Mouse (Mus musculus) layer of hippocampus, adult 6 months (tissue): ENCODE measurements around the gene Olfr1416. TPM values are rescaled to one million over a fixed set of nuclear protein-coding genes. Genes with fewer than 3 reads are reported as not detected.
A peak's percentile ranks its signal among the peaks of the same experiment; 100 is the strongest.

Source experiments
- long read RNA-seq, 2 experiments: library from polyadenylated mRNA; unstranded; transcript quantifications; one replicate each; pipeline ENCODE4 v2.0.0; 2019 to 2020
- microRNA-seq: library from miRNA; unstranded; fragments of <30 nt; microRNA quantifications from one replicate; pipeline ENCODE4 v1.2.0, GENCODE M21; 2020
- polyA plus RNA-seq: library from polyadenylated mRNA; unstranded; fragments of <200 nt; fragmentation: Nextera tagmentation; gene quantifications from 2 replicates; pipeline ENCODE4 v1.2.3, GENCODE M21; 2021

Gene Olfr1416
- polyA plus RNA-seq: not detected in 2 replicates
- long read RNA-seq, experiment 1: 0 reads
- long read RNA-seq, experiment 2: 0 reads

DNA sequence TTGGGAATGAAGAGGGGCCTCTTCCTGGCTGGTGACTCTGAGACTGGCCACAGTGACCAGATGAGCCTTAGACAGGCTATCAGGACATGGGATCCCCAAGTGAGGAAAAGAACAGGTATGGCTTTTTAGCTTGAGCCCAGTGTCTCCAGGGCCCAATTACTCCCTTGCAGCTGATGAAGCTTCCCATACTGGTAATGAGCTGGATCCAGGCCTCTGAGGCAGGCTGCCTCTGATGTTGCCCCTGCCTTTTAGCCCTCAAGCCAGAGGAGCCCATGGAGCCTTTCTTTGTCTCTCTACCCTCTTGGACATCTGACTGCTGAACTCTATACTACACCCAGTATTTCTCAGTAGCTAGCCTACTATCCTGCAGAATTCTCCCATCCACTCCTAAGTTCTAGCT lies at the start of gene Olfr1416:
Gene Olfr1416, minus strand, starts transcription at position 101 of the 400 bp plus-strand sequence.

DNA sequence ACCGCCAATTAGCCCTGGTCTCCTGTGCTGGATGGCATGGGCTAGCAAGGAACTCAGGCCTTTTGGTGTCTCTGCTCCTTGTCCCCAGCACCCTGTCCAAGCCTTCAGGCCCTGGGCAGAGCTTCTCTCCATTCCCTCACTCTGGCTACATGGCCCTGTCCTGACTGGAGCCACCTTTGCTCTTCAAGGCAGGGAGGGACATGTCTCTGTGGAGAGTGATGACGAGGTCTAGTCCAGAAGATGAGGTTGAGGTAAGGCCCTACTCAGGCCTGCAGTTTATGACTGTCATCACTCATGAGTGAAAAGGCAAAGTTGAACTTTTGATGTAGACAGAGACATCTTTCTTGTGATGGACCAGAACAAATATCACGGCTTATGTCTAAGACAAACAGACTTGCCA lies 33.6 kb upstream of the Olfr1416 start, which contains the start of gene Olfr1414:
Gene Olfr1414, minus strand, starts transcription at position 101 of the 400 bp plus-strand sequence.

DNA sequence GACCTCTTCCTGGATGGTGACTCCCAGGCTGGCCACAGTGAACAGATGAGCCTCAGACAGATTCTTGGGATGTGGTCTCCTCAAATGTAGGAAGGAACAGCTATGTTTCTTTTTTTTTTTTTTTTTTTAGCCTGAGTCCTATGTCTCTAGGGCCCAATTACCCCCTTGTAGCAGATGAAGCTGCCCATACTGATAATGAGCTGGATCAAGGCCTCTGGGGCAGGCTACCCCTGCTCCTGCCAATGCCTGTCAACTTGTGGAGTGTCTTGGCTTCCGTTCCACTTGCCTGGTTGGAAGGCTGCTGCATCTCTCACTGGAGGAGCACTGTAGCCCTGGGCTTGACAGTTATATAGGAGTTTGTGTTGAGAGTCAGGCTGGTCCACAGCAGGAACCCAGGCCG lies 11.1 kb upstream of the Olfr1416 start, which contains the start of gene Olfr1415:
Gene Olfr1415, minus strand, starts transcription at position 101 of the 400 bp plus-strand sequence.

DNA sequence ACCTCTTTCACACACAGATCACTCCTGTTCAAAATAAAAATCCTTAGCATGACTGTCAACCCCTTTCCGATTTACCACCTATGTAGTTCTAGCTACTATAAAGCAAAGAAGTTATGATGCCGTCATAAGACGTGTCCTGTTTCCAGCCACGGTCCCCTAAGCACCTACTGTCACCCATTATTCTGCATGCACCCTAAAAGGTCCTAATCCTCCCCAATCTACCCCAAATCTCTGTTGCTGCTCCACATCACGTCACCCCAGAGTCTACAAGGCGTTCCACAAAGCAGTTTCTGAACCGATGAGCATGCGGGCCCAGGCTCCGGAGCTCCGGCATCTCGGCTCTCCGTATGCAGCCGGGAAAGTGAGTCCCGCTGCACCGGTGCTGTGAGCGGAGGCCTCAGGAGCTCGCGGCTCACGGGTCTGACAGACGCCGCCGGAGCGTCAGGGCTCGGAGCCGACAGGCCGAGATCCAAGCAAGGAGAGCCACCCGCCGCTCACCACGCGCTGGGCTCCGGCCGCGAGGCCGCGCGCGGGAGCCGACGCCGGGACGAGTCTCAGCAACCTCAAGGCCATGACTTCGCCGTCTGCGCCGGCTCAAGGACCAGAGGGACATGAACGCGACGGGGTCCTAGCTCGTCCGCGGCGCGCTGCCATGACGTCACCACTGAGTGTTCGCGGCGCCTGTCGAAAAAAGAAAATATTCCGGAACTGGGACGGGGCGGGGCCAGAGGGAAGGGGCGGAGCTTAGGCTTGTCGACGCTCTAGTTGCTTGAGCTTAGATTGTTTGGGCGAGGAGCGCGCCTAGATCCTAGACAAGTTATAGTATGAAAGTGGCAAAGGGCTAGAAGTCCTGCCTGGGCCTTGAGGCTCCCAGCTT lies 11.5 kb downstream of the Olfr1416 start, which contains the start of gene Ndufa10:
Gene Ndufa10, minus strand, starts transcription at position 696 of the 877 bp plus-strand sequence.

Small RNA genes within 50 kb of the gene (microRNA-seq; reads per million reads assigned to microRNA genes)
- 7.1 reads per million, percentile 25 among the genes with 10 or more reads in this experiment for gene Mir6900

Other genes with a start within 250 kb of the Olfr1416 start
- gene Ndufa10, start 11.3 kb downstream of the Olfr1416 start, polyA plus RNA-seq: 449 and 471 TPM in 2 replicates
- not detected in 2 replicates for gene Olfr1415, start 11.0 kb upstream of the Olfr1416 start, polyA plus RNA-seq
- gene Olfr1414, start 33.5 kb upstream of the Olfr1416 start, polyA plus RNA-seq: not detected in 2 replicates
- not detected in 2 replicates for gene Olfr1413, start 86.2 kb upstream of the Olfr1416 start, polyA plus RNA-seq
- not detected in 2 replicates for gene Olfr1412, start 100.7 kb upstream of the Olfr1416 start, polyA plus RNA-seq
- not detected in 2 replicates for gene Olfr1411, start 109.3 kb upstream of the Olfr1416 start, polyA plus RNA-seq
- not detected in 2 replicates for gene Olfr1410, start 120.7 kb upstream of the Olfr1416 start, polyA plus RNA-seq
- not detected in 2 replicates for gene Olfr12, start 132.7 kb upstream of the Olfr1416 start, polyA plus RNA-seq
- gene Cops9, start 156.9 kb upstream of the Olfr1416 start, polyA plus RNA-seq: 996 and 1,070 TPM in 2 replicates
- 2.0 and 3.1 TPM in 2 replicates for gene Otos, start 163.7 kb upstream of the Olfr1416 start, polyA plus RNA-seq